Mouse (Mus musculus): ENCODE data around the gene Slc1a2. TPM values are rescaled to one million over a fixed set of nuclear protein-coding genes. Genes with fewer than 3 reads are reported as not detected.

Gene Slc1a2
- polyA plus RNA-seq, 1 experiment from 2014 or later, result 11.0 TPM

- Histone ChIP-seq H3K27ac (ENCODE audit: low read length) (no peak overlapping the region), H3K4me2 (ENCODE audit: low read length) (no peak overlapping the region), H3K9ac (replicated peaks; ENCODE audit: low read depth, low read length) (no peak overlapping the region), H3K4me3 (replicated peaks; ENCODE audit: low read length) (no peak overlapping the region), H3K27me3 (replicated peaks; ENCODE audit: control insufficient read depth, insufficient read depth, low read length) (no peaks in the 10 kb centered on the region), H3K36me3 (ENCODE audit: control insufficient read depth, insufficient read depth) (no peaks in the 10 kb centered on the region), H3K9me3 (ENCODE audit: control insufficient read depth, low read length) (no peaks in the 10 kb centered on the region), H3K4me1 (replicated peaks; ENCODE audit: control insufficient read depth, insufficient read depth, low read length) (no peaks in the 10 kb centered on the region)
- ATAC-seq, result no peak
- WGBS, result 98% methylated on average over 5 of the region's 5 CpGs
Measured at GRCm38 (mm10) chr2:102772276-102772675, 113.8 kb downstream of the Slc1a2 start.

GRCm38 (mm10) chr2:102774700-102775099 lies 116.2 kb downstream of the Slc1a2 start:
- Histone ChIP-seq H3K27me3 (replicated peaks; ENCODE audit: control insufficient read depth, insufficient read depth, low read length) (no peaks in the 10 kb centered on the region), H3K9me3 (ENCODE audit: control insufficient read depth, low read length) (no peaks in the 10 kb centered on the region), H3K27ac (ENCODE audit: low read length) (no peak overlapping the region), H3K9ac (replicated peaks; ENCODE audit: low read depth, low read length) (no peak overlapping the region), H3K4me3 (replicated peaks; ENCODE audit: low read length) (no peak overlapping the region), H3K36me3 (ENCODE audit: control insufficient read depth, insufficient read depth) (no peaks in the 10 kb centered on the region), H3K4me1 (replicated peaks; ENCODE audit: control insufficient read depth, insufficient read depth, low read length) (no peaks in the 10 kb centered on the region), H3K4me2 (ENCODE audit: low read length) (no peak overlapping the region)
- ATAC-seq, result no peak
- WGBS, result 81% methylated on average over 4 of the region's 4 CpGs

DNA sequence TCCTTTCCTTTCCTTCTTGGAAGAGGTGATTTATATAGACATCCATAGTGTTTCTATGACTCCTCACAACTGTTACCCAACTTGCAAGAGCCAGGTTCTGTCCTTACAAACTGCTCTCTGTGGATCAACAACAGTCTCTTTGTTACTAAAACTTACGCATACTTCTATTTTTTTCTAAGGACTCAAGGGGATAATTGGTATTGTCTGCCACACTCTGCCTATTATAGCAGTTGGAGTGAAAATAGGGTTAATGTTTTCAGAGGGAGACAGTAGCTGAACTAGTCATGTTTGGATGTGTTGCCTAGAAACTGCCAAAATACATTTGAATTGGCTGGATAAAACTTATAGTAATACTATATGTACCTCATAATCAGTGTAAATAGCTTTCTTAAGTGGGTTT lies 117.1 kb downstream of the Slc1a2 start:
- no peaks in the 10 kb centered on the region for H3K27me3 ChIP-seq (replicated peaks; ENCODE audit: control insufficient read depth, insufficient read depth, low read length)
- no peak overlapping the region for H3K9ac ChIP-seq (replicated peaks; ENCODE audit: low read depth, low read length)
- no peaks in the 10 kb centered on the region for H3K9me3 ChIP-seq (ENCODE audit: control insufficient read depth, low read length)
- no peak for ATAC-seq
- H3K4me1 ChIP-seq (replicated peaks; ENCODE audit: control insufficient read depth, insufficient read depth, low read length), result no peaks in the 10 kb centered on the region
- no peak overlapping the region for H3K4me3 ChIP-seq (replicated peaks; ENCODE audit: low read length)
- 56% methylated on average over 1 of the region's 1 CpGs for WGBS
- no peaks in the 10 kb centered on the region for H3K36me3 ChIP-seq (ENCODE audit: control insufficient read depth, insufficient read depth)
- H3K27ac ChIP-seq (ENCODE audit: low read length), result no peak overlapping the region
- H3K4me2 ChIP-seq (ENCODE audit: low read length), result no peak overlapping the region

DNA sequence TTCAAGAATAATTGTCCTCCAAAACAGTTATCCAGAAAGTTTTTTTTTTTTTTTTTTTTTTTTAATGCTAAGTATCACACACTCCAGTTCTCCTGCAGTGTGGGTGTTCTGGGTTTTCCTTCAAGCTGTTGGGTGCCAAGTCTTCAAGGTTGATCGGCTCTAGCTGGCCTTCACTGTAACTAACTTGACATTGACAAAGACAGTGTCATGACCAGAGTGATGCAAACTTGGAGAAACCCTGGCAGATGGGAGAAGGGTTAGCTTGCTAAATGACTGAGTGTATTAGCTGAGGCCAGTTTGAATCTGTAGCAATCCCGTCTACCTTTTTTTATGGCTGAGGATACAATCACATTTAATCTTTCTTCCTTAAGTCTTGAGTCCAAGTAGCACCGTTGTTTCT lies 119.7 kb downstream of the Slc1a2 start:
- no peaks in the 10 kb centered on the region for H3K27me3 ChIP-seq (replicated peaks; ENCODE audit: control insufficient read depth, insufficient read depth, low read length)
- no peak overlapping the region for H3K4me3 ChIP-seq (replicated peaks; ENCODE audit: low read length)
- H3K9me3 ChIP-seq (ENCODE audit: control insufficient read depth, low read length), result no peaks in the 10 kb centered on the region
- no peaks in the 10 kb centered on the region for H3K36me3 ChIP-seq (ENCODE audit: control insufficient read depth, insufficient read depth)
- 92% methylated on average over 3 of the region's 3 CpGs for WGBS
- no peak overlapping the region for H3K9ac ChIP-seq (replicated peaks; ENCODE audit: low read depth, low read length)
- no peak overlapping the region for H3K27ac ChIP-seq (ENCODE audit: low read length)
- H3K4me2 ChIP-seq (ENCODE audit: low read length), result no peak overlapping the region
- no peaks in the 10 kb centered on the region for H3K4me1 ChIP-seq (replicated peaks; ENCODE audit: control insufficient read depth, insufficient read depth, low read length)
- ATAC-seq, result no peak

GRCm38 (mm10) chr2:102782751-102783150 lies 124.3 kb downstream of the Slc1a2 start:
- Histone ChIP-seq H3K4me1 (replicated peaks; ENCODE audit: control insufficient read depth, insufficient read depth, low read length) (no peaks in the 10 kb centered on the region), H3K4me3 (replicated peaks; ENCODE audit: low read length) (no peak overlapping the region), H3K27me3 (replicated peaks; ENCODE audit: control insufficient read depth, insufficient read depth, low read length) (no peaks in the 10 kb centered on the region), H3K36me3 (ENCODE audit: control insufficient read depth, insufficient read depth) (no peaks in the 10 kb centered on the region), H3K4me2 (ENCODE audit: low read length) (no peak overlapping the region), H3K9ac (replicated peaks; ENCODE audit: low read depth, low read length) (no peak overlapping the region), H3K9me3 (ENCODE audit: control insufficient read depth, low read length) (no peaks in the 10 kb centered on the region), H3K27ac (ENCODE audit: low read length) (no peak overlapping the region)
- WGBS, result 63% methylated on average over 7 of the region's 7 CpGs
- ATAC-seq, result no peak

DNA sequence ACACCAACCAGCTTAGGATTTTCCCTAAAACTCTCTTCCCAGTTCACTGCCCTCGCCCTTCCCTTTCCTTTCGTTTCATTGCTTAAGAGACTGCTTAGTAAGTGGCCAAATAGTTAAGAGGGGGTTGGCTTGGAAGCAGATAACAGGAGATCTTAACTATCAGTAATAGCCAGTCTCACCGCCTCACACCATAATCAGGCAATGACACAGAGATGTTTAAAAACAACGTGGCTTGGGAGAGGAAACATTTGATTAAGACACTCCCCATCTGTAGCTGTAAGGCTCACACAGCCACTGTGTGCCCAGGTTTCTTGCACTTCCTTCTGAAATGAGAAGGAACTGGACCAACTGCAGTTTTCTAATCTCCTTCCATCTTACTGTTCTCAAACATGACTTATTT lies 127.2 kb downstream of the Slc1a2 start:
- H3K9me3 ChIP-seq (ENCODE audit: control insufficient read depth, low read length), result no peaks in the 10 kb centered on the region

GRCm38 (mm10) chr2:102791641-102792040 lies 133.2 kb downstream of the Slc1a2 start:
- Histone ChIP-seq H3K4me3 (replicated peaks; ENCODE audit: low read length) (no peak overlapping the region), H3K4me2 (ENCODE audit: low read length) (no peak overlapping the region), H3K27me3 (replicated peaks; ENCODE audit: control insufficient read depth, insufficient read depth, low read length) (no peaks in the 10 kb centered on the region), H3K4me1 (replicated peaks; ENCODE audit: control insufficient read depth, insufficient read depth, low read length) (no peaks in the 10 kb centered on the region), H3K36me3 (ENCODE audit: control insufficient read depth, insufficient read depth) (no peaks in the 10 kb centered on the region), H3K27ac (ENCODE audit: low read length) (no peak overlapping the region; the same call in 1 of the 2 replicates), H3K9ac (replicated peaks; ENCODE audit: low read depth, low read length) (no peak overlapping the region), H3K9me3 (ENCODE audit: control insufficient read depth, low read length) (no peaks in the 10 kb centered on the region)
- WGBS, result 82% methylated on average over 2 of the region's 2 CpGs
- no peak for ATAC-seq

More for the DNA sequence above, 127.2 kb downstream of the Slc1a2 start:
- no peak for ATAC-seq
- H3K27ac ChIP-seq (ENCODE audit: low read length), result no peak overlapping the region
- H3K4me2 ChIP-seq (ENCODE audit: low read length), result no peak overlapping the region
- 74% methylated on average over 4 of the region's 4 CpGs for WGBS
- no peaks in the 10 kb centered on the region for H3K27me3 ChIP-seq (replicated peaks; ENCODE audit: control insufficient read depth, insufficient read depth, low read length)
- H3K9ac ChIP-seq (replicated peaks; ENCODE audit: low read depth, low read length), result no peak overlapping the region
- no peaks in the 10 kb centered on the region for H3K4me1 ChIP-seq (replicated peaks; ENCODE audit: control insufficient read depth, insufficient read depth, low read length)
- no peaks in the 10 kb centered on the region for H3K36me3 ChIP-seq (ENCODE audit: control insufficient read depth, insufficient read depth)
- no peak overlapping the region for H3K4me3 ChIP-seq (replicated peaks; ENCODE audit: low read length)

DNA sequence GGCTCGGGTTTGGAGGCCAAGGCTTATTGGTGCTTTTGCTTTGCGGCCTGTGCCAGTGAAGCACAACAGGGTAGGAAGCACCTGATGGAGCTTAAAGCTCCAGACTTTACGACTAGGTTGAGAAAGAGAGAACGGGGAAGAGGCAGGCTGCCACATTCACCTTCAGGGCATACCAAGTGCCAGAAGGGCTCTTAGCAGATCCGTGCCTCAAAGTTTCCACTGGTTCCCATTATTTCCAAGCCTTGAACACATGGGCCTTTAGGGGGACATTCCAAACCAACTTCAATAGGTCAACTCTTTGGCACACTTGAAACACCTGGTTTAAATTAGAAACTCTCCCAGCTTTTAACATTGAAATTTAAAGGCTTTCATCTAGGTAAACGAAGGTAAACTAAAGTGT lies 134.3 kb downstream of the Slc1a2 start:
- no peak overlapping the region for H3K4me2 ChIP-seq (ENCODE audit: low read length)
- H3K4me3 ChIP-seq (replicated peaks; ENCODE audit: low read length), result no peak overlapping the region
- no peaks in the 10 kb centered on the region for H3K4me1 ChIP-seq (replicated peaks; ENCODE audit: control insufficient read depth, insufficient read depth, low read length)
- ATAC-seq, result no peak
- H3K36me3 ChIP-seq (ENCODE audit: control insufficient read depth, insufficient read depth), result no peaks in the 10 kb centered on the region
- H3K27ac ChIP-seq (ENCODE audit: low read length), result no peak overlapping the region
- H3K27me3 ChIP-seq (replicated peaks; ENCODE audit: control insufficient read depth, insufficient read depth, low read length), result no peaks in the 10 kb centered on the region
- WGBS, result 94% methylated on average over 6 of the region's 6 CpGs
- no peaks in the 10 kb centered on the region for H3K9me3 ChIP-seq (ENCODE audit: control insufficient read depth, low read length)
- H3K9ac ChIP-seq (replicated peaks; ENCODE audit: low read depth, low read length), result no peak overlapping the region

DNA sequence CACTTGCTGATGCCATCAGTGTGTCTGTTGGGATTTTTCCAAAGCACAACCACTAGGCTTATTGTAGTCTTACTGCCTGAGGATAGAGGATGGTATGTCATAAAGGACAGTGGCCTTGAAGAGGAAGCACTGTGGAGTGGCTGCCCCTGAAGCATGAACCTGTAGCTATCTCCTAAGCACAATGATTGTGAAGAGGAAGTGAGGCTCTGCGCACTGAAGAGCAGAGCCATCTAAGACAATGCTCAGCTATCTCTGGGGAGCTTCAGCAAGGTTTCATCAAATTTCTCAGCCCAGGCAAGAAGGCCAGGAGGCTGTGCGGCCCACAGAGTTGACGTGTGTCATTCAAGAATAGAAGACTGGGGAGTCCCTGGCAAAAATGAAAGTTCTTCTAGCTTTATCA lies 136.6 kb downstream of the Slc1a2 start:
- Histone ChIP-seq H3K9me3 (ENCODE audit: control insufficient read depth, low read length) (no peaks in the 10 kb centered on the region), H3K4me1 (replicated peaks; ENCODE audit: control insufficient read depth, insufficient read depth, low read length) (no peaks in the 10 kb centered on the region), H3K27me3 (replicated peaks; ENCODE audit: control insufficient read depth, insufficient read depth, low read length) (no peaks in the 10 kb centered on the region), H3K4me2 (ENCODE audit: low read length) (no peak overlapping the region), H3K4me3 (replicated peaks; ENCODE audit: low read length) (no peak overlapping the region), H3K9ac (replicated peaks; ENCODE audit: low read depth, low read length) (no peak overlapping the region), H3K36me3 (ENCODE audit: control insufficient read depth, insufficient read depth) (no peaks in the 10 kb centered on the region), H3K27ac (ENCODE audit: low read length) (no peak overlapping the region)
- ATAC-seq, result no peak
- 95% methylated on average over 3 of the region's 3 CpGs for WGBS

GRCm38 (mm10) chr2:102798149-102798548 lies 139.7 kb downstream of the Slc1a2 start:
- H3K36me3 ChIP-seq (ENCODE audit: control insufficient read depth, insufficient read depth), result no peaks in the 10 kb centered on the region
- no peak for ATAC-seq
- no peaks in the 10 kb centered on the region for H3K27me3 ChIP-seq (replicated peaks; ENCODE audit: control insufficient read depth, insufficient read depth, low read length)
- no peaks in the 10 kb centered on the region for H3K9me3 ChIP-seq (ENCODE audit: control insufficient read depth, low read length)
- H3K9ac ChIP-seq (replicated peaks; ENCODE audit: low read depth, low read length), result no peak overlapping the region
- H3K4me2 ChIP-seq (ENCODE audit: low read length), result no peak overlapping the region
- H3K4me3 ChIP-seq (replicated peaks; ENCODE audit: low read length), result no peak overlapping the region
- no peak overlapping the region for H3K27ac ChIP-seq (ENCODE audit: low read length)
- WGBS, result 66% methylated on average over 2 of the region's 2 CpGs
- H3K4me1 ChIP-seq (replicated peaks; ENCODE audit: control insufficient read depth, insufficient read depth, low read length), result no peaks in the 10 kb centered on the region

All from forebrain, embryonic 16.5 days (tissue).